Mouse (Mus musculus): ENCODE results near the gene Sprr2a1. TPM values are rescaled to one million over a fixed set of nuclear protein-coding genes. Genes with fewer than 3 reads are reported as not detected.
"Not testable (repeated sequence)": the region's sequence is repeated elsewhere in the genome, so short reads cannot be mapped to it uniquely, and the experiment has no call there.

The Sprr2a1 gene
- polyA plus RNA-seq, 1 experiment from 2014 or later = not detected

DNA sequence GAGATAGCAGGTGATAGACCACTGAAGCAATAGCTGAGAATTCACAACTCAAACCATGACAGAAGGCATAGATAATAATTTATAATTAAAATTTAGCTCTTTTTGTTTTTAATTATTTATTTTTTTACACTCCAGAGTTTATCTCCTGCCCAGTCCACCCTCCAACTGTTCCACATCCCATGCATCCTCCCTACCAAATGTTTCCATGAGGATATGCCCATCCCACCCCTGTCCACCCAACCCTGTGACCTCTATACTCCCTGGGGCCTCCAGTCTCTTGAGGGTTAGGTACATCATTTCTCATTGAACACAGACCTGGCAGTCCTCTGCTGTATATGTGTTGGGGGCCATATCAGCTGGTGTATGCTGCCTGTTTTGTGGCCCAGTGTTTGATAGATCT, 8.1 kb downstream of the Sprr2a1 start:
- not testable (repeated sequence) for H3K4me3 ChIP-seq (ENCODE audit: low read depth, low read length); H3K27me3 ChIP-seq (ENCODE audit: control insufficient read depth, insufficient read depth, low read length); H3K4me1 ChIP-seq (ENCODE audit: control insufficient read depth, insufficient read depth, low read length); DNase-seq (ENCODE audit: low spot score); H3K36me3 ChIP-seq (replicated peaks; ENCODE audit: control insufficient read depth, insufficient read depth, low read depth, low read length); H3K27ac ChIP-seq (replicated peaks; ENCODE audit: low read depth, low read length); H3K9me3 ChIP-seq (replicated peaks; ENCODE audit: control insufficient read depth, low read length); H3K4me2 ChIP-seq (ENCODE audit: low read depth, low read length); H3K9ac ChIP-seq (replicated peaks; ENCODE audit: low read length)
- peak; percentile 81 for ATAC-seq (replicated peaks; ENCODE audit: insufficient number of reproducible peaks, low FRiP score, low TSS enrichment, low read depth)

GRCm38 (mm10) chr3:92227410-92227809, 11.8 kb downstream of the Sprr2a1 start:
- WGBS = 66% methylated on average over 3 of the region's 3 CpGs
- H3K36me3 ChIP-seq (replicated peaks; ENCODE audit: control insufficient read depth, insufficient read depth, low read depth, low read length); H3K4me2 ChIP-seq (ENCODE audit: low read depth, low read length); H3K27me3 ChIP-seq (ENCODE audit: control insufficient read depth, insufficient read depth, low read length); H3K4me3 ChIP-seq (ENCODE audit: low read depth, low read length); DNase-seq (ENCODE audit: low spot score); H3K9ac ChIP-seq (replicated peaks; ENCODE audit: low read length); H3K9me3 ChIP-seq (replicated peaks; ENCODE audit: control insufficient read depth, low read length); H3K27ac ChIP-seq (replicated peaks; ENCODE audit: low read depth, low read length); ATAC-seq (replicated peaks; ENCODE audit: insufficient number of reproducible peaks, low FRiP score, low TSS enrichment, low read depth); H3K4me1 ChIP-seq (ENCODE audit: control insufficient read depth, insufficient read depth, low read length): not testable (repeated sequence)

- ATAC-seq (replicated peaks; ENCODE audit: insufficient number of reproducible peaks, low FRiP score, low TSS enrichment, low read depth); H3K9ac ChIP-seq (replicated peaks; ENCODE audit: low read length); H3K4me1 ChIP-seq (ENCODE audit: control insufficient read depth, insufficient read depth, low read length); H3K4me3 ChIP-seq (ENCODE audit: low read depth, low read length); H3K27ac ChIP-seq (replicated peaks; ENCODE audit: low read depth, low read length); H3K27me3 ChIP-seq (ENCODE audit: control insufficient read depth, insufficient read depth, low read length); DNase-seq (ENCODE audit: low spot score); H3K36me3 ChIP-seq (replicated peaks; ENCODE audit: control insufficient read depth, insufficient read depth, low read depth, low read length); H3K4me2 ChIP-seq (ENCODE audit: low read depth, low read length); H3K9me3 ChIP-seq (replicated peaks; ENCODE audit: control insufficient read depth, low read length): not testable (repeated sequence)
- no CpG with 5 or more reads among the region's 5 CpGs for WGBS
Measured at GRCm38 (mm10) chr3:92236463-92237189, 21.0 kb downstream of the Sprr2a1 start.

DNA sequence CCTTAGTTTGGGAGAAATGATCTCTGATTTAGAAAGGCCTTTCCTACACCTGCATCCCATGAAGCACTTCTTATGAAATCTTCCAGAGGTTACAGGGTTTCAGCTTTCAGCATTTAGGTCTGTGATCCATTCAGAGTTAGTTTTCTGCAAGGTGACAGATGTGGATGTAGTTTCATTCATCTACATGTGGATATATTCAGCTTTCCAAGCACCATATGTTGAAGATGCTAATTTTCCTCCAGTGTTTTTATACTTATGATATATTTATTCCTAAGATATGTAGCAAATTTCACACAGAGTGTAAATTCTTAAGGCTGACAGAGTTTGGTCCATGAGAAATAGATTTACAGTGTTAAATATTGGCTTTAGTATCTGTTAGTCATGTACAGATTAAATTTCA, 23.1 kb downstream of the Sprr2a1 start:
- not testable (repeated sequence) for H3K36me3 ChIP-seq (replicated peaks; ENCODE audit: control insufficient read depth, insufficient read depth, low read depth, low read length); ATAC-seq (replicated peaks; ENCODE audit: insufficient number of reproducible peaks, low FRiP score, low TSS enrichment, low read depth)

DNA sequence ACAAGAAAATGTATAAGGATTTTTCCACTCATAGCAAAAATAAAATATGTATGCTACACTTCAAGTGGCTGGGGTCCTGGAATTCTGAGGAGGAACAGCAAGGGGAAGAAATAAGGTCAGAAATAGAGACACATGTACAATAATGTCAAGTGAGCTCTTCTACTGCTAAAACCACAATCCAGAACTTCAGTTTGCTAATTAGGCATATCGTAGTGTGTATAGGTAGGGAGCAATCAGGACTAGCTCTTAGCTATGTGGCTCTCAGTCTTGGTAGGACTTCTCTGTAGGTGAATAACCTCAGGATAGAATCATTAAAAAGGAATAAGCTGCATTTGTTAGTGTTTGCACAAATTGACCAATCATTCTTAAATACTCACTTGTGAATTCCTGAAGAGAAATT, 23.6 kb downstream of the Sprr2a1 start:
- not testable (repeated sequence) for H3K4me1 ChIP-seq (ENCODE audit: control insufficient read depth, insufficient read depth, low read length); H3K27ac ChIP-seq (replicated peaks; ENCODE audit: low read depth, low read length); H3K27me3 ChIP-seq (ENCODE audit: control insufficient read depth, insufficient read depth, low read length); H3K4me2 ChIP-seq (ENCODE audit: low read depth, low read length); H3K9ac ChIP-seq (replicated peaks; ENCODE audit: low read length); H3K9me3 ChIP-seq (replicated peaks; ENCODE audit: control insufficient read depth, low read length); DNase-seq (ENCODE audit: low spot score); H3K4me3 ChIP-seq (ENCODE audit: low read depth, low read length); H3K36me3 ChIP-seq (replicated peaks; ENCODE audit: control insufficient read depth, insufficient read depth, low read depth, low read length)
- ATAC-seq (replicated peaks; ENCODE audit: insufficient number of reproducible peaks, low FRiP score, low TSS enrichment, low read depth) = peak; percentile 52; the same call in 1 of the 2 replicates
- WGBS = no CpG with 5 or more reads among the region's 1 CpGs

More for the DNA sequence above, 23.1 kb downstream of the Sprr2a1 start:
- H3K27ac ChIP-seq (replicated peaks; ENCODE audit: low read depth, low read length); DNase-seq (ENCODE audit: low spot score); H3K27me3 ChIP-seq (ENCODE audit: control insufficient read depth, insufficient read depth, low read length); H3K4me1 ChIP-seq (ENCODE audit: control insufficient read depth, insufficient read depth, low read length); H3K9me3 ChIP-seq (replicated peaks; ENCODE audit: control insufficient read depth, low read length); H3K4me2 ChIP-seq (ENCODE audit: low read depth, low read length); H3K4me3 ChIP-seq (ENCODE audit: low read depth, low read length); H3K9ac ChIP-seq (replicated peaks; ENCODE audit: low read length): not testable (repeated sequence)

DNA sequence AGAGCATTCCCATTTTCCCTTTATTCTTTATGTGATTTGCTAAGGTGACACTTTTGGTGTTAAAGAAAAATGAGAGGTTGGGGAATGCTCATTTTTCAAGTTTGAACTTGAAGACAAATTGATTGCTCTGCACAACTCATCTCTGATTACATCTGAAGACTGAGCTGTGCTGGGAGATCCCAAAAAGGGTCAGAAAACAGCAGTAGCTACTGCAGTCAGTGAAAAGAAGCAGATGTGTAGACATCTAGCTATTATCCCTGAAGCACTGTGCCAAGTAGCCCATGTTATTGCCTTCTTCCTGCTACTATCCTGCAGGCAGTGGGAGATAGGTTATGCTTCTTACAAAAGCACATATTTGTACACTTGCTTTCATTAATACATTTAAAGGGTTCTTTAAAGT, 29.2 kb downstream of the Sprr2a1 start:
- H3K36me3 ChIP-seq (replicated peaks; ENCODE audit: control insufficient read depth, insufficient read depth, low read depth, low read length); H3K9me3 ChIP-seq (replicated peaks; ENCODE audit: control insufficient read depth, low read length); H3K4me2 ChIP-seq (ENCODE audit: low read depth, low read length); ATAC-seq (replicated peaks; ENCODE audit: insufficient number of reproducible peaks, low FRiP score, low TSS enrichment, low read depth); H3K4me1 ChIP-seq (ENCODE audit: control insufficient read depth, insufficient read depth, low read length); DNase-seq (ENCODE audit: low spot score); H3K27ac ChIP-seq (replicated peaks; ENCODE audit: low read depth, low read length); H3K27me3 ChIP-seq (ENCODE audit: control insufficient read depth, insufficient read depth, low read length); H3K9ac ChIP-seq (replicated peaks; ENCODE audit: low read length); H3K4me3 ChIP-seq (ENCODE audit: low read depth, low read length): not testable (repeated sequence)

DNA sequence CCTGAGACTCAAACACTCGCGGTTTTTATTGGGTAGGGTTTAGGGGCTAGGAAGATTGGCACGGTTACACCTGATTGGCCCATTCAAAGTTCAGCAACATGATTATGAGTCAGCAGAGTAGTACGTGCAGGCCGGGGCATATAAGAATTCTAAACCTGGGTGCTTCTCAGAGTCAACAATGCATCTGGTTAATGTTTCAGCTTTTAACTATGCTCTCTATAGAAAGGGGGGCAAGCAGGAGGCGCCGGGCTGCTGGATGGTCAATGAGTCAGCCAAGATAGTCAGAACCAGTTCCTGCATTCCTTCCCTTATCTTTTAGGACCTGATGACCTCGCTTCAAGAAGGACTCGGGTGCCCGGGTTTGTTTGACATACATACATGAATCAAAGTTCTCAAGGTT, 30.6 kb downstream of the Sprr2a1 start:
- H3K4me2 ChIP-seq (ENCODE audit: low read depth, low read length); H3K27ac ChIP-seq (replicated peaks; ENCODE audit: low read depth, low read length); H3K9ac ChIP-seq (replicated peaks; ENCODE audit: low read length); H3K36me3 ChIP-seq (replicated peaks; ENCODE audit: control insufficient read depth, insufficient read depth, low read depth, low read length); H3K27me3 ChIP-seq (ENCODE audit: control insufficient read depth, insufficient read depth, low read length); H3K9me3 ChIP-seq (replicated peaks; ENCODE audit: control insufficient read depth, low read length); H3K4me1 ChIP-seq (ENCODE audit: control insufficient read depth, insufficient read depth, low read length); ATAC-seq (replicated peaks; ENCODE audit: insufficient number of reproducible peaks, low FRiP score, low TSS enrichment, low read depth); H3K4me3 ChIP-seq (ENCODE audit: low read depth, low read length); DNase-seq (ENCODE audit: low spot score): not testable (repeated sequence)
- WGBS = no CpG with 5 or more reads among the region's 10 CpGs

GRCm38 (mm10) chr3:92248494-92248893, 32.9 kb downstream of the Sprr2a1 start:
- not testable (repeated sequence) for H3K9me3 ChIP-seq (replicated peaks; ENCODE audit: control insufficient read depth, low read length); H3K27me3 ChIP-seq (ENCODE audit: control insufficient read depth, insufficient read depth, low read length); ATAC-seq (replicated peaks; ENCODE audit: insufficient number of reproducible peaks, low FRiP score, low TSS enrichment, low read depth); H3K27ac ChIP-seq (replicated peaks; ENCODE audit: low read depth, low read length); DNase-seq (ENCODE audit: low spot score); H3K4me2 ChIP-seq (ENCODE audit: low read depth, low read length); H3K9ac ChIP-seq (replicated peaks; ENCODE audit: low read length); H3K4me1 ChIP-seq (ENCODE audit: control insufficient read depth, insufficient read depth, low read length); H3K36me3 ChIP-seq (replicated peaks; ENCODE audit: control insufficient read depth, insufficient read depth, low read depth, low read length); H3K4me3 ChIP-seq (ENCODE audit: low read depth, low read length)

Measured in embryonic facial prominence, embryonic 11.5 days (tissue).